Mouse (Mus musculus): ENCODE results near the gene Cst7. TPM values are rescaled to one million over a fixed set of nuclear protein-coding genes. Genes with fewer than 3 reads are reported as not detected.

Cst7 gene
- polyA plus RNA-seq, 2 experiments: 1.6 to 3.8 TPM

DNA sequence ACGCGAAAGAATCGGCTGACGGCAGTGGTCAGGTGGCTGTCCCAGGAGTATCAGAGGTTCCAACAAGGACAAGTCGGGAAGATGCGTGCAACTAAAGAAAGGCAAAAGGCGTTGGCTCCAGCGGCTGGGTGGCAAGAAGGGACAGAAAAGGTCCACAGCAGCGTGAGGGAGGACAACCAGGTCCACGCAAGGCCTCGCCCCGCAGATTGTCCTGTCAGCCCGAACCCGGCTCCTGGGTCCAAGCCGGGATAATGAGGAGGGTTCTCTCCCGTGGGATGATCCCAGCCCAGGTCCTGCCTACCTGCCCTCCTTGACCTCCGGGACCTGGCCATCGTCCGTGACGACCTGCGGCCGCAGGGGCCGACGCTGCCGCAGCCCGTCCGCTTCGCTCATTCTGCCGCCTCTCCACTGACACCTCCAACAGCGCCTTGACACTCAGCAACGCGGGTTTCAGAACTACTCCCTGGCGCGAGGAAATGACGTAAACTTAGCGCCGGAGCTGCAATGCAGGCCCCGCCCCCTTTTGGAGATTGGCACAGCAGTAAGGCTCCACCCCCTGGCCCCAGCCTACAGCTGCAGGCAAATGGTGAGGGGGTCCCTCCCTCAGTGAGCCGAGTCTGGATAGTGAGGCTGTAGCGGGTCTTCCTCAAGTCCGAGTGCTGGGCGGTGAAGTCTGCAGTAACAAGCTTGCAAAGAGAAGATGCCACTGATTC, 38.0 kb downstream of the Cst7 start, which contains the start of gene Apmap:
Gene Apmap, minus strand, starts transcription at position 481 of the 713 bp plus-strand sequence.
- peak; percentile 97 for DNase-seq (ENCODE audit: low spot score)
- Histone ChIP-seq H3K9me3 (ENCODE audit: control insufficient read depth, low read length) (no peaks in the 10 kb centered on the region), H3K4me3 (replicated peaks; ENCODE audit: low read length) (peak within 1 kb of the TSS; percentile 79), H3K36me3 (ENCODE audit: control insufficient read depth, insufficient read depth, low read length) (no peaks in the 10 kb centered on the region; the same call in 1 of the 2 replicates), H3K9ac (ENCODE audit: low read depth, low read length, severe bottlenecking) (peak within 1 kb of the TSS; percentile 78), H3K27ac (replicated peaks; ENCODE audit: low read depth, low read length) (peak within 1 kb of the TSS; percentile 62; the same call in 1 of the 2 replicates), H3K27me3 (ENCODE audit: control insufficient read depth, insufficient read depth, low read length) (no peaks in the 10 kb centered on the region), H3K4me2 (replicated peaks; ENCODE audit: low read depth, low read length, severe bottlenecking) (peak within 1 kb of the TSS; percentile 58), H3K4me1 (ENCODE audit: control insufficient read depth, insufficient read depth, low read length) (peaks cover 6% of the 10 kb centered on the region; the same call in 1 of the 2 replicates)
- WGBS: 0% methylated on average over 41 of the region's 42 CpGs
- peak; percentile 69; the same call in 1 of the 2 replicates for TF ChIP-seq POLR2A (IDR thresholded peaks at IDR 0.05; ENCODE audit: borderline replicate concordance, extremely low read depth, insufficient read depth, insufficient read length)
- ATAC-seq (ENCODE audit: low FRiP score, low read depth): peak; percentile 98

DNA sequence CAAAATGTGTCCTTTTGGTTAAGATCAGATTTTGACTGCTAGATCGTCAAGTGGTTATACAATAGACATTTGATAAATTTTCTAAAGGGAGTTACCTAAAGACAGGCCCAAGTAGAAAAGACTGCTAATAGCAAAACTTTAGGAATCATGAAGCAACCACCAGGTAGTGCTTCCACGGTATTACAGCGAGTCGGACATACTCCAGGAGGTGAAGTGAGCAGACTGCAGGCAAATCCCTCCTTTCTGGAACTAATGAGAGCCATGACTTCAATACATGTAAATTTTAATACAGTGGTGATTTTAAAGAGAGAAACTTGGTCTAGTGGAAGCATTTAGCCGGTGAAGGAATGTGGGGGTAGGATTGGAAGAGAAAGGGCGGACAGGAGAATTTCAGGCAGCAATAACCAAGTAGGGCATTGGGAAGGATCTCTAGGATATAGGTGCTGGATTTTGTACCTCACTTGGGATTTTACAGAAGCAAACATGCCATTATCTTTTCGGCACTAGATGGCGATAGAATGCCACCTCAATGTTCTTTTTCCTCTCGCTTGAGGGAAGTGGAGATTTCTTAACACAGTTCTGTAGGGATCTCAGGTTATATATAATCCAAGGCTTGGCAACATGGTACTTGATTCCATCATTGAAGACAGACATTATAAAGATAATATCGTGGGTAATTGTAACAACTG, 38.8 kb downstream of the Cst7 start:
- Histone ChIP-seq H3K9me3 (ENCODE audit: control insufficient read depth, low read length) (no peaks in the 10 kb centered on the region), H3K4me3 (replicated peaks; ENCODE audit: low read length) (peak overlapping the region; percentile 79), H3K27ac (replicated peaks; ENCODE audit: low read depth, low read length) (peak overlapping the region; percentile 62; the same call in 1 of the 2 replicates), H3K9ac (ENCODE audit: low read depth, low read length, severe bottlenecking) (peak overlapping the region; percentile 78), H3K4me1 (ENCODE audit: control insufficient read depth, insufficient read depth, low read length) (peaks cover 6% of the 10 kb centered on the region; the same call in 1 of the 2 replicates), H3K36me3 (ENCODE audit: control insufficient read depth, insufficient read depth, low read length) (no peaks in the 10 kb centered on the region; the same call in 1 of the 2 replicates), H3K27me3 (ENCODE audit: control insufficient read depth, insufficient read depth, low read length) (no peaks in the 10 kb centered on the region), H3K4me2 (replicated peaks; ENCODE audit: low read depth, low read length, severe bottlenecking) (peak overlapping the region; percentile 58)
- no peak for TF ChIP-seq POLR2A (IDR thresholded peaks at IDR 0.05; ENCODE audit: borderline replicate concordance, extremely low read depth, insufficient read depth, insufficient read length)
- DNase-seq (ENCODE audit: low spot score): peak; percentile 88
- 2% methylated on average over 10 of the region's 10 CpGs for WGBS
- ATAC-seq (ENCODE audit: low FRiP score, low read depth): peak; percentile 66

DNA sequence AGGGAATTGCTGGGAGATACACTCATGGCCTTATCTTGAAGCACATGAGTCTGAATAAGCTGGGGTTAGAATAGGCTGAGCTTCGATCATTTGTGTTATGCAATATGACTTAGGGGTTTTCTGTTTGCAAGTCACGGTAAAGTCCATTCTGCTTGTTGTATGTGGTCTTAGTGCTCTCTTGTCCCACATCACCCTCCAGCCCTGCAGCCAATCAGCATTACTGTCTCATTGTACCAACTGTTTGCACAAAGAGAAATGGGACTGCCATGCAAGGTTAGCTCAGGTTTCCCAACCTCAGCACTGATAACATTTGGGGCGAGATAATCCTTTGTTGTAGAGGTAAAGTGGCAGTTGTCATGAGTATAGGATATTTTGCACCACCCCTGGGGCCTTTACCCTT, 39.9 kb downstream of the Cst7 start:
- H3K4me1 ChIP-seq (ENCODE audit: control insufficient read depth, insufficient read depth, low read length): peaks cover 6% of the 10 kb centered on the region; the same call in 1 of the 2 replicates
- H3K4me2 ChIP-seq (replicated peaks; ENCODE audit: low read depth, low read length, severe bottlenecking): no peak overlapping the region
- ATAC-seq (ENCODE audit: low FRiP score, low read depth) (no peak), DNase-seq (ENCODE audit: low spot score) (no peak)
- H3K9me3 ChIP-seq (ENCODE audit: control insufficient read depth, low read length): no peaks in the 10 kb centered on the region
- TF ChIP-seq POLR2A (IDR thresholded peaks at IDR 0.05; ENCODE audit: borderline replicate concordance, extremely low read depth, insufficient read depth, insufficient read length): no peak
- H3K4me3 ChIP-seq (replicated peaks; ENCODE audit: low read length): no peak overlapping the region
- H3K9ac ChIP-seq (ENCODE audit: low read depth, low read length, severe bottlenecking): no peak overlapping the region
- no peaks in the 10 kb centered on the region for H3K36me3 ChIP-seq (ENCODE audit: control insufficient read depth, insufficient read depth, low read length)
- H3K27ac ChIP-seq (replicated peaks; ENCODE audit: low read depth, low read length): no peak overlapping the region
- H3K27me3 ChIP-seq (ENCODE audit: control insufficient read depth, insufficient read depth, low read length): no peaks in the 10 kb centered on the region
- WGBS: 74% methylated on average over 3 of the region's 3 CpGs

DNA sequence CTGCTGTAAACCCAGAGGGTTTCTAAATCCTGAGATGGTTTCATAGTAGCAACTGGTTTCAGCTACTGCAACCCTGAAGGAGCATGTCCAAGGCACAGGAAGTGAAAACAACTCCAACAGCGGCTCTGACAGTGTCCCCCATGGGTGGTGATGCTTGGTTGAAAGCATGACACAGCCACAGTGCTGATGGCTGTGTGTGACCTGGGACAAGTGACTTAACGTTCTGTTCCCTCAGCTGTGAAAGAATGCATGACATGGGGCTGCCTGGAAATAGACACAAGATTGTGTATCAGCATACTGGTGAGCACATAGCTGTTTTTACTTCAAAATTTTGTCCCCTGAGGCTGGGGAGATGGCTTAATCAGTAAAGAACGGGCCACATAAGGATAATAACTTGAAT, 51.5 kb downstream of the Cst7 start:
- Histone ChIP-seq H3K9me3 (ENCODE audit: control insufficient read depth, low read length) (no peaks in the 10 kb centered on the region), H3K9ac (ENCODE audit: low read depth, low read length, severe bottlenecking) (no peak overlapping the region), H3K27ac (replicated peaks; ENCODE audit: low read depth, low read length) (no peak overlapping the region), H3K27me3 (ENCODE audit: control insufficient read depth, insufficient read depth, low read length) (no peaks in the 10 kb centered on the region), H3K4me1 (ENCODE audit: control insufficient read depth, insufficient read depth, low read length) (no peaks in the 10 kb centered on the region), H3K4me2 (replicated peaks; ENCODE audit: low read depth, low read length, severe bottlenecking) (no peak overlapping the region), H3K4me3 (replicated peaks; ENCODE audit: low read length) (no peak overlapping the region), H3K36me3 (ENCODE audit: control insufficient read depth, insufficient read depth, low read length) (no peaks in the 10 kb centered on the region)
- ATAC-seq (ENCODE audit: low FRiP score, low read depth) (no peak), DNase-seq (ENCODE audit: low spot score) (no peak)
- 69% methylated on average over 3 of the region's 3 CpGs for WGBS
- no peak for TF ChIP-seq POLR2A (IDR thresholded peaks at IDR 0.05; ENCODE audit: borderline replicate concordance, extremely low read depth, insufficient read depth, insufficient read length)

DNA sequence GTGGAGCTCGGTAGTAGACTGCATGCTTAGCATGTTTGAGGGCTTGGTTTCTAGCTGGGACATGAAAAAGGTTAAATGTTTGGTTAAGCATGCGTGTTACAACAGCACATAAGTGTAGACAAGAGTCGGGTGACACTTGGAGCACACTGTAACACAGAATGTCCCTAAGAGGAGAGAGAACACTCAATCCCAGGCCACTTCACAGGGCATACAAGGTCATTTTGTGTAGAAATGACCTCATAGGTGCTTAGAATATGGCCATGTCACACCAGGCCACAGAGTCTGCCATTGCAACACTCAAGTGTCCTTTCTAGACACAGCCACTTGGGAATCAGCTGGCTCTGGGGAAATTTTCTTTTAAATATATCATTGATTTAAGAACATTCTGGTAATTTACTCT, 53.7 kb downstream of the Cst7 start:
- 77% methylated on average over 3 of the region's 3 CpGs for WGBS
- Histone ChIP-seq H3K36me3 (ENCODE audit: control insufficient read depth, insufficient read depth, low read length) (no peaks in the 10 kb centered on the region), H3K27ac (replicated peaks; ENCODE audit: low read depth, low read length) (no peak overlapping the region), H3K4me3 (replicated peaks; ENCODE audit: low read length) (no peak overlapping the region), H3K4me2 (replicated peaks; ENCODE audit: low read depth, low read length, severe bottlenecking) (no peak overlapping the region), H3K27me3 (ENCODE audit: control insufficient read depth, insufficient read depth, low read length) (no peaks in the 10 kb centered on the region), H3K9me3 (ENCODE audit: control insufficient read depth, low read length) (no peaks in the 10 kb centered on the region), H3K4me1 (ENCODE audit: control insufficient read depth, insufficient read depth, low read length) (no peaks in the 10 kb centered on the region), H3K9ac (ENCODE audit: low read depth, low read length, severe bottlenecking) (no peak overlapping the region)
- DNase-seq (ENCODE audit: low spot score) (no peak), ATAC-seq (ENCODE audit: low FRiP score, low read depth) (no peak)
- TF ChIP-seq POLR2A (IDR thresholded peaks at IDR 0.05; ENCODE audit: borderline replicate concordance, extremely low read depth, insufficient read depth, insufficient read length): no peak
